Mouse (Mus musculus) heart, adult 2 months (tissue): ENCODE results near the gene Tle6.

ENCODE experiments used
- CTCF ChIP-seq: fragments of 200-600 bp; IDR thresholded peaks from 2 replicates; pipeline ENCODE4 v1.8.1; 2022; ENCODE audit warnings: antibody characterized with exemption, mild to moderate bottlenecking, moderate library complexity
- POLR2A ChIP-seq: fragments of 200-500 bp; IDR thresholded peaks from 2 replicates; pipeline ENCODE4 v1.6.1; 2011; ENCODE audit warnings: mild to moderate bottlenecking, low read depth, low read length, control low read depth; ENCODE audit not compliant: insufficient read depth

DNA sequence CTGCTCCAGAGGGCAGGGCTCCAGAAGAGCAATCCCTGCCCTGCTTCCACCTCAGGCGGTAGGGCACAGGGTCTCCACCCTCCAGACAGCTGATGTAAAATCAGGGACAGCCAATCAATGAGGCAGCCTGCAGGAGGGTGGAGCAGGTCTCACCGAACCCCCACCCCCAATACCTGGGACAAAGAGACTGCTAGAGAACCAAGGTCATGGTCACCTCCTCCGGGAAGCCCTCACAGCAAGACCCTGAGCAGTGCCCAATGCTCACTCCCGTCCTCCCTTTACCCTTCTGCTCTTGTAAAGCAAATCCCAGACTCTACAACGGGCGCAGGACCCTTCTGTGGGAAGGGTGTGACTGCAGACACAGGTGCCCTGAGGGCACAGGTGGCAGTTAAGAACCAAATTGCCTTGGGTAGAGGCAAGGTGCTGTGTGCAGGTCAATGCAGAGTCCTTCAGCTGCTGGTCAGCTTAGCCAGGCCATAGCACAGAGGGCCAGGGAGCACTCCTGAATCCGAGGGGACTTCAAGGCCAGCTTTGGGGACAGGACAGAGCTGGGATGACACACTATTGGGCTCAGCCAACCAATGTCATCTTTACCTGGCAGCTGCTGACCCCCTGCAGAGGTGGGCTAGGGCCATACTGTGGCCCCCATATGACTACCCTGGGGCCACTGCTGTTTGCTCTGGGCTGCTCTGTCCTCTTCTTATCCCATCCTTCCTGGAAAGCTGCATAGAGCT, 58.0 kb downstream of the Tle6 start:
- TF ChIP-seq CTCF = no peak
- no peak for TF ChIP-seq POLR2A
